Mouse (Mus musculus): ENCODE measurements around the gene Slc48a1.
A peak's percentile ranks its signal among the peaks of the same experiment; 100 is the strongest.

DNA sequence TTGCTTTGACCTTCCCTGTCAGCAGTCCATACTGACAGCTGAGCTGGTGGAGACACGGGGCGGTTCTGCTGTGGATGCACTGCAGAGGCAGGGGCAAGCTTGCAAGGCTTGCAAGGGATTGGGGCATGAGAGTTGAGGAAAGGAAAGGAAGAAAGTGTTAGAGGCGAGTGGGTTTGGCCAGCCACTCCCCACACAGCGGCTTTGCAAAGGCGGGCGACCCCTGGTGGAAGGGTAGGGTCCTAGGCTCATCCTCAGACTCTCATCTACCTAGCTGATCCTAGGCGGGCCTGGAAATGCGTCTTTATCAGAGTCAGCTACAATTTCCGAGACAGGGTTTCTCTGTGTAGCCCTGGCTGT lies 4.4 kb downstream of the Slc48a1 start:
- TF ChIP-seq CTCF (IDR thresholded peaks at IDR 0.05; ENCODE audit: low read depth) (peak; percentile 90), EP300 (IDR thresholded peaks at IDR 0.05; ENCODE audit: low read depth) (no peak)

Data from liver, embryonic 14.5 days (tissue).